Mouse (Mus musculus) T-helper 17 cell (primary cell): ENCODE results near the gene Ankzf1.

ENCODE experiments used
- in situ Hi-C, 2 experiments: fragments of 300-600 bp; cut with MboI, MseI; formaldehyde crosslinking; loops; 1 replicate in 1 of 2; 2 replicates in 1 of 2; pipeline ENCODE4 v1.15.1; 2025; ENCODE audit warnings: high pct_unique_total_duplicates in 2 of 2

The Ankzf1 gene

DNA sequence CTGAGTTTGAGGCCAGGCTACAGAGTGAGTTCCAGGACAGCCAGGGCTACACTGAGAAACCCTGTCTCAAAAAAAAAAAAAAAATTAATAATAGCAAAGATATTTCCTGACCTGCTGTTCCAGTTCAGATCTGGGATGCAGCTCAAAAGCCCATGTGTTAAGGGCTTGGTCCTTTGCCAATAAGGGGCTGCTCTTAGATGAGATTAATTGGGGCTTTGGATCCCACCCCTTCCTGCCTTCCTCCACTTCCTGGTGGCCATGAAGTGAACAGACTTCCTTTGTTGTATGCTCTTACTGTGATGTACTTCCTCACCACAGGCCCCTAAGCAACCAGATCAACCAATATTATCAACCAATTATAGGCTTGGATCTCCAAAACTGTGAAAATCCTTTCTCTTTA lies 4.8 kb upstream of the Ankzf1 start:
- in situ Hi-C loops = loop anchor here in 1 of 2 experiments (5.0 kb wide), 1 partner anchor 60 kb away; the partner anchor contains the start of gene Nhej1

DNA sequence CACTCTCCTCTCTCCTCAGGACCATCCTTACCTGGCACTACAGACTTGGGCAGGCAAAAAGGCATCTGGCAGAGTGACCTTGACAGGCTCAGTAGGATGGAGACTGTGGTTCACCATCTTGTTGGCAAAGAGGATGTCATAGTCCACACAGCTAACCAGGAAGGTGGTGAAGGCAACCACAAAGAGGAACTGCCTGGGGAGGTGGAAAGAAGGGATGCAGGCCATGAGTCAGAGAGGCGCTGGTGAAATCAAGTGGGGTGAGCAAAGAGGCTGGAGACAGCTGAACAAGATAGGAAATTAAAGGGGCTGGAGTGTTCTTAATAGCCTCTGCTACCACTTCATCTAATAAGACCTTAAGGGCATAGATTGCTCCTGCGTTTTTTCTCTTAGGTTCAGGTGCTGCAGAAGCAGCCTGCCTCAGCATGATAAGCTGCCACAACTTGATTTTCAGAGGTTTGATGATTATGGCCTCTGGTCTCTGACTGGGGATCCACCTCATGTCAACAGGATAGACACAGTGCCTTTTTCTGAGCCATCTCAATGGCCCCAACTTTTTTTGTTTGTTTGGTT lies 4.0 kb upstream of the Ankzf1 start:
- in situ Hi-C loops = loop anchor here in 1 of 2 experiments (5.0 kb wide), 1 partner anchor 61 kb away; the partner anchor contains the start of gene Nhej1

DNA sequence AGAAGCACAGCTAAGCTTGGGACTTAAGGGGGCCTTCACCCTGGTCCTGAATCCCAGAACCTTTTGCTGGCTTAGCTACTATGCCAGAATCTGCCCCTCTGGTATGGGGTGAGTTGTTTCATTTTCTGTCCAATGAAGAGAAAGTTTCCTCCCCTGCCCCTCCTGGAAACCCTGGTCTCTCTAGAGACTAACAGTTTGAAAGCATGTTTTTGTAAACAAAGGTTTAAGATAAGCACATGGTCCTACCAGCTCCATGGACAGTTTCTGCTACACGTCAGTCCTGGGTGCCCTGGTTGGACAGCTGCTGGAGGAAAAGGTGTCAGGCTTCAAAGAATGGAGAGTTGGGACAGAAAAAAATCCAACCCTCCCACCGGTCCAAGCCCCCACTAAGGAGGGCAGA lies 1.4 kb upstream of the Ankzf1 start:
- in situ Hi-C loops = loop anchor here in 1 of 2 experiments (10.0 kb wide), 1 partner anchor 136 kb away; no protein-coding TSS in a partner anchor

DNA sequence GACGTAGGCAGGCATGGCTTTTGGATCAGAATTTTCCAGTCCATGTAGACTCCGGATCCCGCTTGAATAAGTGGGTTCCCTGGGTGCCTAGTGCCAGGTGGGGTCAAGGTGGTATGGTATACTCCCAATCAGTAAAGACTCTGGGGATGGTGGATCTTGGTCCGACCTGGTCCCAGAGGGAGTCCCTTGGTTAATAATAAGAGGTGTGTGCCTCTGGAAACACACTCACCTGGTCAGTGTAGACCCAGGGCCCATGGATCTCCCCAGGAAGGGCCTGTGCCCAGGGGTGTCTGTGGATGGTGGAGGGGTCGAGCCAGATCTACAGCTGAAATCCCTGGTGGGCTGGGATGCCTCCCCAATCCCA lies 711 bp upstream of the Ankzf1 start:
- in situ Hi-C loops = loop anchor here in 1 of 2 experiments (10.0 kb wide), 1 partner anchor 136 kb away; no protein-coding TSS in a partner anchor

DNA sequence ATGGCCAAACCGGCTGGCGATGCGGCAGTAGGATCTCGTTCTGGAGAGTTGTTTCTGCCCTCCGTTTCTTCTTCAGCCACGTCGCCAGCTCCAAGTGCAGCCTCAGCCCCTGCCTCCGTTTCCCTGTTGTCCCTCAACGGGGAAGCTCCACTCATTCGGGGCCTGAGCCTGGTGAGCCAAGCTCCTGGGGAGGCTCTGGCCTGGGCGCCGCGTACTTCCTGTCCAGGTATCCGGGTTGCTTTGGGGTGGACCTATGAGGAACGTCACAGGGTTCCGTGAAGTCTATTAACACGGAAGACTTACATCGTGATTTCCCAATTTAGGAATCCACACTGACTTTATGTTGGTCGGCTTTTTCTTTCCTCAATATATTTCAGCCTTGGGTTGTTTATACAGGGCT lies 501 bp downstream of the Ankzf1 start:
- in situ Hi-C loops = loop anchor here in 1 of 2 experiments (10.0 kb wide), 1 partner anchor 138 kb away; no protein-coding TSS in a partner anchor

DNA sequence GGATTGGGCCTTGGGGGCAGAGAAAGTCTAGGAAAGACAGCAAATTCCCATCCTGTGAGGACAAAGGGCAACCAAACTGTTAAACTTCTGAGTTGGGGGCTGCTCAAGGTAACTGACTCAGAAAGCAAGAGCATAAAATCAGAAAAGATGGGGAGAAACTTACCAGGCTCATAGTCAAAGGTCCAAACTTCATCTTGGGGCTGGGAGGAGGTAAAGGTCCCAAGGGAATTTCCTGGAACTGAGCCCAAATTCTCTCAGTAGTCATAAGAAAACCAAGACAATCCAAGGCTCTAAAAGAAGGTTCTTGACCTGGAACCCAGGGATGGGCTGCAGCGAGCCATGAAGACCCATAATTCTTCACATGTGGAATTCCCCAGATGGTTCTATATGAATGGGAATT lies 9.3 kb downstream of the Ankzf1 start:
- in situ Hi-C loops = no loop called here

DNA sequence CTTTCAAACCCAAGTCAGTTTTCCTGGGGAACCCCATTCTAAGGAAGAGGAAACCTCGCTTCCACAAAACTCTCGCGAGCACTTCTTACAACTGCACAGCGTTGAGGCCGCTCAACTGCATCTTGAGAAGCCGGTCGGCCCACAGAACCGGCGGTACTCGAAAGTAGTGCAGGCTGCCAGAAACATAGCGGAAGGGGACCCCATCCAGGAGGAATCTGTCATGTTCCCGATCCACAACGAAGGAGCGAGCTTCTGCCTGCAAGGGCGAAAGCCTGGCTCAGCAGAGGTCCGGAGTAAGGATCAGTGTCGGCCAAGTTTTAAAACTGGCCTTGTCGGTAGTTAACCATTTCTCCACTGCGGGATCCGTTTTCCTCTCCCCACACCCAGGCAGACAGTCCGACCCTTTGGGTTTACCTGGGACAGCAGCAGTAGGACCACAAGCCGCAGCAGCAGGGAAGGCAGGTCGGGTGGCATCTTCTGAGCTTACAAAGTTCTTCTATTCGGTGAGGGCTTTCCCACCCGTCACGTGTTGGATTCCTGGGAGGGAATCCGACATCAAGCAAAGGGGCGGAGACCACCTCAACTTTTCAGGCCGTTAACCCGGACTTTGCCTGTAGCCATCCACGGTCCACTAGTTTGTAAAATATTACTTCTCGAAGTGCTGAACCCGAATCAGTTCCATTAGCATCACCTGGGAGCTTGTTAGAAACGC lies 17.2 kb downstream of the Ankzf1 start:
- in situ Hi-C loops = no loop called here

DNA sequence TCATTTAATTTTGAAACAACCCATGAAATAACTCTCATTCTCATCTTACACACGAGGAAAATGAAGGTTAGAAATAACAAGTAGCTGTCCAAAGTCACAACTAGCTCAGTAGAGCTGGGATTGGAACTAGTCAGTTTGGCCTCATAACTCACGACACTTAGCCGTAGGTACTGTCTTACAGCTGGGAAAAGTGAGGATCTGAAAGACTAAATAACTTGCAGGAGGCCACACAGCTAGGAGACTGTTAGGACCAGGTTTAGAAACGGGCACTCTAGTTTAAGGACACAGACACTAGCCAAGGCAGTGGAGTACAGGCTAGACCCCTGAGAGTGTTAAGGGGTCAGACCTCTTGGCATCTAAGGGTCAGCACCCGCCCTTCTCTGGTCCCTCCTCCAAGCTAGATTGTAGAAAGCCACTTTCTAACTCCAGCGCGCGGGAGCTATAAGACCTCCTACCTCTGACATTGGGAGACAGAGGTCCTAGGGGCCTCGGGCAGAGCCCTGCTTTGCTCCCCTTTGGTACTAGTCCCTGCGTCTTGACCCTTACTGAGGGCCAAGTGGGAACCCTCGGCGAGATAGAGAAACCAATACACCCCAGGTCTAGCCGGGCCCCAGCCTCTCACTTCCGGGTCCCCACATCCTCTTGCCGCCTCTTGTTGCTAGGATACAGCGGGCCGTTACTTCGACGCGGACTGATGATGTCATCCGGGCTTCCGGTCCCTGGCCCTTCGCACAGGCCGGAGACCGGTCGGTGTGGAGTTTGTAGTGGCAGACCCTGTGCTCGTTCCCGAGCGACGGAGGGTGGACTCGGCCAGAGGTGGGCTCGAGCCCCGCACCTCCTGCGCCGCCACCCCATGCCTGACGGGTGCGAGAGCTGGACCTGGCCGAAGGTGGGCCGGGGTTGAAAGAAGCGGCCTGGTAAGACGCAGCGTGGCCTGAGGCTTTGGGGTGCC lies 18.5 kb downstream of the Ankzf1 start, which contains the start of the genes Glb1l and Stk16:
Gene Glb1l, minus strand, starts transcription at position 678 of the 952 bp plus-strand sequence.
Gene Stk16, plus strand, starts transcription at position 703 of the 952 bp plus-strand sequence.
- in situ Hi-C loops = loop anchor here (10.0 kb wide), 3 partner anchors 86 to 616 kb away; partner anchors contain the start of genes Dnpep (in 1 of the 2) and Nhej1 (in 1 of the 2)

DNA sequence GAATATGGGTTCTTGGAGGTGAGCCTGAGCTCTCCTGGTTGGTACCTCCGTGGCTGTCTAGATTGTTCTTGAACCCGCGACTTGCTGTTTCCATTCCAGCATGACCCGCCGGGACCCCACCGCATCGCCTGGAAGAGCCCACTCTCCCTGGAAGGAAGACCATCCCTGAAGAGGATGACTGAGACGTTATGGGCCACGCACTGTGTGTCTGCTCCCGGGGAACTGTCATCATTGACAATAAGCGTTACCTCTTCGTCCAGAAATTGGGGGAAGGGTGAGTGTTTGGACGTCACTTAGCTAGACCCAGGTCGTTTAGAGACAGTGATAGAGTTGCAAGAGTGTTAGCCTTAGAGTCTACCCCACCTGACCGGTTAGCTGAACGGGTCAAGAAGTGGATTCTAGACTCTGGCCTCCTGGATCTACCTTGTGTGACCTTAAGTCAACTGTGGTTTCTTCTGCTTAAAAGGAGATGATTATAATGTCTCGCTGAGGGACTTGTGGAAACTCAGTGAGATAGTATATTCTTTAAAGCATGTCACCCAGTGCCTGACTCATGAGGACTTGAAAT lies 19.3 kb downstream of the Ankzf1 start:
- in situ Hi-C loops = loop anchor here (10.0 kb wide), 3 partner anchors 86 to 616 kb away; partner anchors contain the start of genes Dnpep (in 1 of the 2) and Nhej1 (in 1 of the 2)

DNA sequence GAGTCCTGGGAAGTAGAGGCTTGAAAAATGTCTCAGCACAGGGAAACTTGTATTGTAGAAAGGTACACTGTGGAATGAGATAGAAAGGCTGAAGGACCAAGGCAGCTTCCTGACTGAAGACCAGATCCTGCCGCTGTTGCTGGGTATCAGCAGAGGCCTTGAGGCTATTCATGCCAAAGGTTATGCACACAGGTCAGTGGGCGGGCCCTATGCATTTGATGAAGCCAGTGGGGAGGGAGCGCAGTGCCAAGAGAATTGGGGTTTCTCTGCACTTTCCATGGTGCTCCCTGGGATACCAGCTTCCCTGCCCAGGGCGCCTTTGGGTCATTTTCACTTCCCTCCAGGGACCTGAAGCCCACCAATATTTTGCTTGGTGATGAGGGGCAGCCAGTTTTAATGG lies 20.6 kb downstream of the Ankzf1 start:
- in situ Hi-C loops = loop anchor here (10.0 kb wide), 3 partner anchors 88 to 618 kb away; partner anchors contain the start of genes Dnpep (in 1 of the 2) and Nhej1 (in 1 of the 2)

DNA sequence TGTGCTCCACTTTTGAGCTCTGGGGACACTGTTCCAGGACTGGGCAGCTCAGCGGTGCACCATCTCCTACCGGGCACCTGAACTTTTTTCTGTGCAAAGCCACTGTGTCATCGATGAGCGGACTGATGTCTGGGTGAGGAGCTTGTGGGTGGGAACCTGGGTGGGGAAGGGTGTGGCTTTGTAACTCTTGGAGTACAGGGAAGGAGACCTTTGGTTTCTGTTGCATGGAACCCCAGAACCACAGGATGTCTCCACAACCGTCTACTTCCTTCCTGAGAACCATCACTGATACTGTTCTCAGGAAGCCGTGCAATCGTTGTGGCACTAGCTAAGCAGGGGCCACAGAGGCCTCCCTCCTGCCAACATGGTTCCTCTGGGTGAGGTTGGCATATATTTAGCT lies 21.1 kb downstream of the Ankzf1 start:
- in situ Hi-C loops = loop anchor here (10.0 kb wide), 3 partner anchors 88 to 618 kb away; partner anchors contain the start of genes Dnpep (in 1 of the 2) and Nhej1 (in 1 of the 2)

DNA sequence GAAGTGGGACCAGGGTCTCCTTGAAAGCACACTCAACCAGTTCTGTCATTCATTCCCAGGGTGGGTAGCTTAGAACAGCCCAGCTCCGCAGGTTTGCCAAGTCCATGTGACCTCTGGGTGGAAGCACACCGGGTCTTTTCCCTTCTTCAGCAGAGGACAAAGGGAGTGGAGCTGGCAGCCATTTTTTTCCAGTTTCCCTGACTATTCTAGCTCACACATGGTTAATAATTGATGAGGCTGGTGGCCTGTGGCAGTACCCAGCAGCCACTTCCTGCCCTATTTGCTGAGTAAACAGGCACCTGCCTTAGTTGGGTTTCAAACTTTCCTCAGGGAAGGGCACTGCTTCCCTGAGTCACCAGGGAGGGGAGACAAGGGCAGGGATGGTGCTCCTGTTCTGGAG lies 22.5 kb downstream of the Ankzf1 start:
- in situ Hi-C loops = loop anchor here (10.0 kb wide), 3 partner anchors 90 to 620 kb away; partner anchors contain the start of genes Dnpep (in 1 of the 2) and Nhej1 (in 1 of the 2)

DNA sequence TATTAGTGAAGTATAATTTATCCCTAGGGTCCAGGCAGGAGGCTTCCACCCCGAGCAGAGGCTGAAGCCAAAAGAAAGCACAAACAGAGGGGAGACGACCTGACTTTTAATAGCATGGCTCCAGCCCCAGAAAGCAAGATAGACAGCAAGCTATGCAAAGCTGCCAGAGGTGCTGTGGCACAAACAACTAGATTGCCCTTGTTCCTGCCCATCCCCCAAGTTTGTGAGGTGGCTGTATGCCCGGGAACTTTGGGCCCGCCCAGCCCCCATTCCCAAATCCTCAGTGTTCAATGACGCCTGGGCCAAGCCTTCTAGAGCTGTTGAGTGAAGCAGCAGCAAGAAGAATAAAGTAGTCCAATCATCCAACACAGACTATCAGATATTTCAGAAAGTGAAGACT lies 22.9 kb downstream of the Ankzf1 start:
- in situ Hi-C loops = loop anchor here (10.0 kb wide), 3 partner anchors 90 to 620 kb away; partner anchors contain the start of genes Dnpep (in 1 of the 2) and Nhej1 (in 1 of the 2)

DNA sequence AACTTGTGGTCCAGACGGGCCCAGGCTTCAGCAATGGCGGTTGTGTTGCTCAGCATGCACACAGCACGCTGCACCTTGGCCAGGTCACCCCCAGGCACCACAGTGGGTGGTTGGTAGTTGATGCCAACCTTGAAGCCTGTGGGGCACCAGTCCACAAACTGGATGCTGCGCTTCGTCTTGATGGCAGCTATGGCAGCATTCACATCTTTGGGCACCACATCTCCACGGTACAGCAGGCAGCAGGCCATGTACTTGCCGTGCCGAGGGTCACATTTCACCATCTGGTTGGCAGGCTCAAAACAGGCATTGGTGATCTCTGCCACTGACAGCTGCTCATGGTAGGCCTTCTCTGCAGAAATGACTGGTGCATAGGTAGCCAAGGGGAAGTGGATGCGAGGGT lies 23.8 kb downstream of the Ankzf1 start:
- in situ Hi-C loops = loop anchor here (10.0 kb wide), 3 partner anchors 91 to 621 kb away; partner anchors contain the start of genes Dnpep (in 1 of the 2) and Nhej1 (in 1 of the 2)

DNA sequence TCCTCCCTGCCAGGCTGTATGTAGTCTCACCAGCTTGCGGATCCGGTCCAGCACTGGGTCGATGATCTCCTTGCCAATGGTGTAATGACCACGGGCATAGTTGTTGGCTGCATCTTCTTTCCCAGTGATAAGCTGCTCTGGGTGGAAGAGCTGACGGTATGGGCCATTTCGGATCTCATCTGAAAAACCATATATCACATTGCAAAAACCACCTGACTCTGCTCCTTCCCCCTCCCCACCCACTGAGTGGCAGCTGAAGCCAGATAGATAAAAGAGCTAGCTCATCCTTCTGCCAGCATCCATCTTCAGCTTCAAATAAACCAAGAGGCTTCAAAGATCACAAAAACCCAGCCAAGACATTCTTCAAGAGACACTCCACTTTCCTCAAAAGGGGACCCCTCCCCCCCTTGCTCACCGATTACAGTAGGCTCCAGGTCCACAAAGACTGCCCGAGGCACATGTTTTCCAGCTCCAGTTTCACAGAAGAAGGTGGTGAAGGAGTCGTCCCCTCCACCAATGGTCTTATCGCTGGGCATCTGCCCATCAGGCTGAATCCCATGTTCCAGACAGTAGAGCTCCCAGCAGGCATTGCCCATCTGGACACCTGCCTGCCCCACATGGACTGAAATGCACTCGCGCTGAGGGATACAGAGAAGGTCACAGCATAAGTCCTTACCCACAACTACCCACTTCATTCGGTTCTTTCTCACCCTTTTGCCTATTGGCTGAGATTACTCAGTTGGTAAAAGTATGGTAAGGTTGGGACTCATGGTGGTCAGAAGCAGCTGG lies 25.0 kb downstream of the Ankzf1 start:
- in situ Hi-C loops = loop anchor here (10.0 kb wide), 3 partner anchors 92 to 622 kb away; partner anchors contain the start of genes Dnpep (in 1 of the 2) and Nhej1 (in 1 of the 2)

DNA sequence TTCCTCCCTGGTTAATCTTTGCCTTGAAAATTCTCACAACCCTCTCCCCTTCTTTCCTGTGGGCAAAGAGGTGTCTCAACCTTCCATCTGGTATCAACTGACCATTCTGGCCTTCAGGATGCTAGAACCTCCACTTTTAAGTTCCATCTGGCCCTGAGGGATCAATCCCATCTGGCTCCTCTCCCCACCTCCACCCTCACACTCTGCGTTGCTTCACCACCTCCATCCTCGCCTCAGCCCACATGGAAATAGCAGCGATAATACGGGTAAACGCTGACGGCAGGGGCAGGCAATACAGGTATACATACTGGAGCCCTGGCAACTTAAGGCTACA lies 25.9 kb downstream of the Ankzf1 start:
- in situ Hi-C loops = loop anchor here (10.0 kb wide), 3 partner anchors 93 to 623 kb away; partner anchors contain the start of genes Dnpep (in 1 of the 2) and Nhej1 (in 1 of the 2)

DNA sequence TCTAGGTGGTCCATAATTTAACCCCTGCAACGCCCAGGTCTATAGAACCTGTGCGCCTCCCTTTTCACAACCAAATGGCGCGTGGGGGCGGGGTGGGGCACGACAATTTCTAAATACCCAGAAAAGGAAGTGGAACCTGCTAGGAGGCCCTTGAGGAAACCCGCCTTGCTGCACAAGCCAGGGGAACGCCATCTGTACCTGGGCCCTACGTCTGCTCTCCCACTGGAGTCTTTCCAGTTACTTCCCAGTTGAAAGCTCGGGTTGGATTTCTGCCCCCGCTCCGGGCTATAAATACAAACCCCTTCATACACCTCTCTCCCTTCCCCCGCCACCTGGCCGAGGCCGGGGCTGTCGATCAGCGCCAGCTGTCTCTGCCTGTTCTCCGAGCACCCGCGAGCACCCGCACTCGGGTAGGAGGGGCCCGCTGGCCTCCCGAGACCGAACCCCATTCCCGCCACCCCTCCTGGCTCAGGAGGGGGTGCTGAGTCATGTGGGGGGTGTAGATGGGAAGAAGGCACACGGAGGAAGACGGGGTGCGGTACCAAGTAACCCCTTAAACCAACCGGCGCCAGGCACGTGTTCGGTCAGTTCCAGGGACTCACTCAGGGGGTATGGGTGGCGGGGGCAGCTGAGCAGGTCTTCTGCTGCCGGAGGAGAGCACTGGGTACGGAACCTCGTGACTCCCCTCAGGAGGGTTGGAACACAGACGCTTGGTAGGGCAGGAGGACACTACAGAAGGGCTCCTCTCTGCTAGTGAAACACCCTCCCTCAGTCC lies 26.5 kb downstream of the Ankzf1 start:
- in situ Hi-C loops = loop anchor here (10.0 kb wide), 3 partner anchors 94 to 624 kb away; partner anchors contain the start of genes Dnpep (in 1 of the 2) and Nhej1 (in 1 of the 2)

DNA sequence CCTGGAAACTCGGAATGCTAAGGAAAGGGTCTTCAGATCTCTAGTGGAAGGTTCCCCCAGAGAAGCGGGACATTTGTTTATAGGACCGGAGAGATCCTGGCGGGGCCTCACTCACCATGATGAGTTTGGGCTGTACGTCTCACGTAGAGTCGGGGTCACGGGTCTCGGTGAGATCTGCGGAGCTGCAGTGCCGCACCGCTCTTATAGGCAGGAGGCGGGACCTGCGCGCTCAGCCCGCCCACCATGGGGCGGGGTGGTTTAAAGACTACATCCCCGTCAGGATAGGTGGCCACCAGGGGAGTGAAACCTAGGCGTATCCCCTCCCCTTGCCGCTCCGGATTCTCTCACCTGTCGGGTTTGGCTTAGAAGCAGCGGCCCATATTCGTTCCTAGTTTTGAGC lies 27.1 kb downstream of the Ankzf1 start:
- in situ Hi-C loops = loop anchor here (10.0 kb wide), 3 partner anchors 94 to 624 kb away; partner anchors contain the start of genes Dnpep (in 1 of the 2) and Nhej1 (in 1 of the 2)
